Mouse (Mus musculus): ENCODE results near the gene P2ry13. TPM values are rescaled to one million over a fixed set of nuclear protein-coding genes. Genes with fewer than 3 reads are reported as not detected.

Gene P2ry13
- 1.2 and 2.3 TPM in 2 replicates for polyA plus RNA-seq (2012; ENCODE audit: low replicate concordance)

DNA sequence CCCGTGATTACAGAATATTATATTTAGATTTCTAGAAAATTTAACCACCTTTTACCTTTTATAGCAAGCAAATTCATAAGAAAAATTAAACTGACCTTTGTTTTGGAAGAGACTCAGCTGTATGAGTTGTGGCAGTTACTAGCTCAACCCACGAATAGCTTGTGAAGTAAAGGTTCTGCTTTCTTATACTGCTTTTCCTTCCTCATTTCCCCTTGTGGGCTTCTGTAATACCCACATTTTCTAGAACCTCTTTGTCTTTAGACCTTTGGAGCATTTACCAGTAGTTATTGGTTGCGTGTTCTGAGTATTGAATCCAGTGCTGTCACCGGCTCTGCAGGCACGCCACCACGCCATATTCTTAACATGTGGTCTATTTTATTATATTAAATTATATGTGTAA is at the start of gene P2ry13:
Gene P2ry13, minus strand, starts transcription at position 156 of the 400 bp plus-strand sequence.

DNA sequence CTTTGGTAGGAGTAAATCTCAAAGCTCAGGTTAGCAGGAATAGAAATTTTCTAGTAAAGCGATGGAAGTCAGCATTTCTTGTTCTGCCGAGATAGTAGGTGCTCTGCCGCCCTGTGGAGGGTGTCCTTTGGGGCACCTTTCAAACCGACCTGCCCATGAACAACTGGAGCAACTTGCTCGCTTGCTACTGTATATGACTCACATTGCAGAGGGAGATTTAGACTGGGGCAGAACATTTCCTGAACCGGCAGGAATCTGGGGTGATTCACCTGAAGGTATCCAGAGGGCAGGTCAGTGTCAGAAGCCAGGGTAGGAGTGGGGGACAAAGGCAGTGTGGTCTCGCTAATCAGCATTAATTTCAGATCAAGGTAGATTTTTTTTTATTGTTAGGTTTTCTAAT is 15.7 kb downstream of the P2ry13 start, which contains the start of gene Gpr87:
Gene Gpr87, minus strand, starts transcription at position 167 of the 400 bp plus-strand sequence.

Other genes with a start within 250 kb of the P2ry13 start
- 0.77 and 1.5 TPM in 2 replicates for gene Med12l, start 205.1 kb downstream of the P2ry13 start, polyA plus RNA-seq (2012; ENCODE audit: low replicate concordance)
- 11.1 and 22.9 TPM in 2 replicates for gene Gpr171, start 109.1 kb downstream of the P2ry13 start, polyA plus RNA-seq (2012; ENCODE audit: low replicate concordance)
- 0.65 and 1.1 TPM in 2 replicates for gene P2ry14, start 57.3 kb downstream of the P2ry13 start, polyA plus RNA-seq (2012; ENCODE audit: low replicate concordance)
- not detected in 2 replicates for gene Gpr87, start 15.8 kb downstream of the P2ry13 start, polyA plus RNA-seq (2012; ENCODE audit: low replicate concordance)
- gene P2ry12, start 52.0 kb upstream of the P2ry13 start, polyA plus RNA-seq (2012; ENCODE audit: low replicate concordance), result 0.79 and 0.90 TPM in 2 replicates
- 0.01 TPM in 1 of 2 replicates, not detected in the other for gene Igsf10, start 133.5 kb upstream of the P2ry13 start, polyA plus RNA-seq (2012; ENCODE audit: low replicate concordance)